Mouse (Mus musculus) CD4-positive helper T cell, adult 2 months (primary cell): ENCODE measurements around the gene Sppl3.

Source experiments
- DNase-seq: peaks from one replicate; pipeline ENCODE4 v3.0.0-alpha.2; 2012; ENCODE audit warnings: low read depth, missing footprints, low spot score

Gene Sppl3

DNA sequence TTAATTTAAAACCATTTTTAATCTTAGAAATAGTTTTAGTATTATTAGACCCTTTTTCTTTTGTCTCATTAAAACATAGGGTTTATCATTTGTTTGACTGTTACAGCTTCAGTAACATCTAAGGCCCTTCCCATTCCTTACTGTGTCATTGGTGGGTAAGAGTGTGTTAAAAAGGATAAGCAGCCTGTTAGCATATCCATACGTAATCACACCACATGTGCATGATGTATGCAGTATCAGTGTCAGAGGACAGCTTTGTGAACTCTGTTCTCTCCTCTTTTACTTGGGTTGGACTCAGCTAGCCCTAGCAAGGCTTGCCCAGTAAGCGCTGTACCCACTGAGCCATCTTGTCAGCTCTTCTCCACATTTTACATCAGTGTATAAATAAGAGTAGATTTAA, 26.2 kb downstream of the Sppl3 start:
- DNase-seq: no peak

DNA sequence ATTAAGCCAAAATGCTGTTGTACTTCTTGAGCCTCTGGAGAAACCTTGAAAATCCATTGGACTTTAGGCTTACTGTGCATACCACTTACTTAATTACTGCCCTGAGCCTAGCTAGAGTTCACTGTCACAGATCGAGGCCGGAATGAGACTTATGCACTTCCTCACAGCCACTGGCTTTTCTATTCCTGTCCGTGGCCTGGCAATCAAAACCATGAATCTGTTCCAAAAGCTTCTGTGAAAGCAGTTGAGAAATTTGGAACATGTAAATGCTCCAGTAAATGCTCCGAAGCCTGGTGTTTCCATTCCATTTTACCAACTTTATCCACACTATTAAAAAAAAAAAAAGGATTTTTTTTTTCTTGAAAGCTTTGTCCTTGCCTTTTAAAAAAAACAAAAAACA, 29.8 kb downstream of the Sppl3 start:
- no peak for DNase-seq

GRCm38 (mm10) chr5:115043626-115044025, 32.7 kb downstream of the Sppl3 start:
- DNase-seq: no peak

DNA sequence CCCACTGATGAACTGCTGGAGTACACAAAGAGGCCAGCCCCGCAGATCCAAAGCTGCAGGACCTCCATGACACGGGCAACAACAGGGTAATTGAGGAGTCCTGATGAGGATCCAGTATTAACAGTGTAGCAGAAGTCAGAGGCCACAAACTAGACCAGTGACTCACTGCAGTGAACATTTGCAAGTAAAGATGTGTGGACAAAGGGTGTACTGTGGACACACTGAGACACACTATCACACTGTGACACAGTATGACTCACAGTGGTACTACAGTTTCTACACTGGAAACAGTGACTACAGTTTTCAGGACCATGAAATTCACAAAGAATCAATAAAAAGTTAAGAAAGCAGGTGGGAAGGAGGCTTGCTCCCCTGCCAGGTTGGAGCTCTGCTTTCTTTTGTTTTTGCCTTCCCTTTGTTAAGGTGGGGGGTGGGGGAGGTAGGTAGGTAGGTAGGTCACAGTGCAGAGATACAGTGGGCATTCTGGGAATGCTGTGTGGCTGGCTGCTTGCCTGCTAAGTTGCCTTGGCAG, 34.3 kb downstream of the Sppl3 start:
- no peak for DNase-seq

- no peak for DNase-seq
Measured at GRCm38 (mm10) chr5:115049692-115050091, 38.8 kb downstream of the Sppl3 start.

GRCm38 (mm10) chr5:115050776-115051175, 39.8 kb downstream of the Sppl3 start:
- no peak for DNase-seq

- no peak for DNase-seq
Measured at GRCm38 (mm10) chr5:115052546-115052945, 41.6 kb downstream of the Sppl3 start.

GRCm38 (mm10) chr5:115053791-115054396, 43.0 kb downstream of the Sppl3 start:
- DNase-seq: no peak

- DNase-seq: no peak
Measured at GRCm38 (mm10) chr5:115055418-115055817, 44.5 kb downstream of the Sppl3 start.

GRCm38 (mm10) chr5:115057153-115057552, 46.2 kb downstream of the Sppl3 start:
- no peak for DNase-seq

DNA sequence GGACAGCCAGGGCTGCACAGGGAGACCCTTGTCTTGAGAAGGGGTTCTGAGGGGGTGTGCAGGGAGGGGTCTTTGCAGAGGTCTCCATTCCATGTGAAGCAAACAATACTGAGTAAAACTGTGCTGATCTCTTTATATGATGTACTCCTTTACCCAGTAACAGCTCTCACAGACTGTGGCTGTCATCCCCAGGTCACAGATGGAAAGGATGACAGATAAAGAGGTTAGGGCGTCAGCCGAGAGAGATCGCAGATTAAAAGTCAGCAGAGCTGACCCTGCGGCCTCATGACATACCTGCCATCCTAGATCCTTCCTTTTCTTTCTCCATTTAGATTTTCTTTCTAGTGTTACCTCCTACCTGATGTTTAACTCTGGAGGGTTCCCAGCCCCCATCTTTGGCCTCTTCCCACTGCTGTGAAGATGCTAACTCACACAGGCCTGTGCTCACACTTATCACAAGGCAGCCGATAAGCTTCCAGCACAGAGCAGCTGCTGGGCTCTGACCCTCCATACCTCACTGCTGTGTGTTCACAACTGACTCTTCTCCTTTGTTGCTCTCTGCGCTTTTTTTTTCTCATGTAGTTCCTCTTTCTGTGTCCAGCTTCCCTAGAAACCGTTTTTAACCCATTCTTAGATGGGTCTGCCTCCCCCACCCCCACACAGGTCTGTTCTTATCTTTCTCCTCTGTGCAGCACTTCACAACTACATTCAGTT, 47.8 kb downstream of the Sppl3 start:
- DNase-seq: peak; percentile 38

GRCm38 (mm10) chr5:115060067-115060695, 49.2 kb downstream of the Sppl3 start:
- DNase-seq: no peak

DNA sequence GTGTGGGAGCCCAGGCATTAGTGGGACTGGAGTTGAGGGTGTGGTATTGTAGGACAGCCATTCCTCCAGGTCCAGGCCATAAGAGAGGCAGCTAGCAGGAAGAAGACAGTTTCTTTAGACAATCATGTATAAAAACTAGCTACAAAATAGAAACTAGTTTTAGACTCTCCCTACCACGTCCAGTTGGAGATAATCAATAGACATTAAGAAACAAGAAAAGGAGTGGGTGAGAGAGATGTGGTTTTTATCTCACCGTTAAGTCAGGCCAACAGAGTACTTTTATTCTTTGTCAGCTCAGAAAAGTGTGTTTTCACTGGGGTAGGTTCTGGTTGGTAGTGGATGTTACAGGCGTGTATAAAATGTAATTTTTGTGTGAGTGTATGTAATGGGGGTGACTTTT, 50.0 kb downstream of the Sppl3 start:
- DNase-seq: no peak

DNA sequence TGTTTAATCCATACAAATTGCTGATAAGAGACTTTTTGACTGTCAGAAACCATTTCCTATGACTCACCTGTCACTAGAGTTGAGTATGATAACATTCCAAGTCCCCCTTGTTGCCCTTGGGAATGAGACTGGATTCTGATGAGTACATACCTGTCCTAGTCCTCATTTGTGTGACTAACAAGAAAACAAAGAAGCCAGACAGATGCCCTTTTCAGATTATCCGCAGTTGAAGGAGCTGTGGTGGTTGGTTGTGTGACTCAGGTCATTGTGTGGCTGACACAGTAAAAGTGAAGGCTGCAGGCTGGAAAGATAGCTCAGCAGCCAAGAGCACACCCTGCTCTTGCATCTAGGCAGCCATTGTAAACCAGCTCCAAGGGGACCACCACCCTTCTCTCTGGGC, 51.6 kb downstream of the Sppl3 start:
- no peak for DNase-seq

GRCm38 (mm10) chr5:115063391-115063790, 52.5 kb downstream of the Sppl3 start:
- DNase-seq: no peak

- DNase-seq: no peak
Measured at GRCm38 (mm10) chr5:115066245-115066644, 55.3 kb downstream of the Sppl3 start.

GRCm38 (mm10) chr5:115068671-115069421, 57.9 kb downstream of the Sppl3 start:
- no peak for DNase-seq

- DNase-seq: no peak
Measured at GRCm38 (mm10) chr5:115069611-115070010, 58.7 kb downstream of the Sppl3 start.

- no peak for DNase-seq
Measured at GRCm38 (mm10) chr5:115070457-115070856, 59.5 kb downstream of the Sppl3 start.

DNA sequence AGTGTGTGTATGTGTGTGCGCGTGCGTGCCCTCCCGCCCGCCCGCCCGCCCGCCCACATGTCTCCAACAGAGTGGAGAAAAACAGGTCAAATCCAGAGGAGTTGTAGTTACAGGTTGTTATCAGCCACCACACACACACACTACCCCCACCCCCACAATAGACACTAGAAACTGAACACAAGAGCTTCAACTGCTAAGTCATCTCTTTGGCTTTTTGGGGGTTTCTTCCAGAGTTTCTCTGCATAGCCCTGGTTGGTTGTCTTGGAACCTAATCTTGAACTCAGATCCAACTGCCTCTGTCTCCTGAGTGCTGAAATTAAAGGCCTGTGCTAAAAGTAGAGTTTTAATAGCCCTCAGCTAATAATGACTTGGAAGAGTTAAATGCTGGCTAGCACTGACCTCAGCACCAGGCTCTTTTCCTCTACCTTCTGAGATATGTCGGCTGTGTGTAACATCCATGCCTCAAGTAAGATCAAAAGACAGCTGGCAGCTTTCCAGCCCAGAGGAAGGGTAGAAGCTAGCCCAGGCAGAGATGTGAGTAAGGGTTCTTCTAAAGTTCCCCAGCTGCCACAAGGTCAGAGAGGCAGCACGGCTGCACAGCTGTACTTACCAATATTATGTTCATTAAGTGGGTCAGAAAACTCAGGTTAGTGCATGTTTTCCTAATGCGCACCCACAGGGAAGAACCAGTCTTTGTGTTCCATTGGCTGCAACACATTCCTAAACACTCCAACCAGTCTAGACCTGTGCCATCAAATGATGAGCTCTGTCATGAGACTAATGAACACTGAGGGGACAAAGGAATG, 60.4 kb downstream of the Sppl3 start:
- no peak for DNase-seq

DNA sequence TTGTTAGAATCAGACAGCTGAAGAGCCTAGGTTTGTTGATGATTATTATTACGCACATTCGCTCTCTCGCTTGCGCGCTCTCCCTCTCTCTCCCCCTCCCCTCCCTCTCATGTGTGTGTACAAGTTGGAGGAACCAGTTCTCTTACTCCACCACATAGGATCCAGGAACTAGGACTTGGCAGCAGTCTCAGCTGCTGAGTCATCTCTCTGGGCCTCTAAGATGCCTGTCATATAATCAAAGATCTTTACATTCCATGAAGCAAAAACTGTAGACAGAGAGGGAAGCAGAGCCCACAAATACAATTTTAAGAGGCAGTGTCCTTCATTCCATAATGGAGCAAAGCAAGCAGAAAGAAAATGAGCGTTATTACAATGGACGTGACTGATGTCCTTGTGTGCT, 61.2 kb downstream of the Sppl3 start:
- no peak for DNase-seq
